Mouse (Mus musculus) megakaryocyte, embryonic 14.5 days (primary cell): ENCODE measurements around the gene Ncapg. TPM values are rescaled to one million over a fixed set of nuclear protein-coding genes. Genes with fewer than 3 reads are reported as not detected.

Experiments
- H3K27me3 ChIP-seq: replicated peaks from 2 replicates; pipeline ENCODE3; 2012; ENCODE audit warnings: inconsistent platforms
- H3K36me3 ChIP-seq: replicated peaks from 2 replicates; pipeline ENCODE3; 2012; ENCODE audit warnings: low read length, inconsistent platforms, mixed read lengths
- H3K4me1 ChIP-seq: 2 replicates; pipeline ENCODE4 v1.6.1; 2012; ENCODE audit warnings: inconsistent platforms
- H3K4me3 ChIP-seq: replicated peaks from 2 replicates; pipeline ENCODE3; 2012; ENCODE audit warnings: moderate library complexity, mild to moderate bottlenecking, inconsistent platforms
- H3K9me3 ChIP-seq: 2 replicates; pipeline ENCODE4 v1.6.1; 2012; ENCODE audit warnings: inconsistent platforms
- FLI1 ChIP-seq: IDR thresholded peaks from 2 replicates; pipeline ENCODE4 v1.6.1; 2012; ENCODE audit warnings: low read length, inconsistent platforms, mixed read lengths
- GATA1 ChIP-seq: IDR thresholded peaks from 3 replicates; pipeline ENCODE4 v1.6.1; 2012; ENCODE audit warnings: mixed read lengths, low read length, inconsistent platforms, borderline replicate concordance
- polyA plus RNA-seq: library from polyadenylated mRNA; stranded (reverse); fragments of >175 nt; gene quantifications from 2 replicates; pipeline ENCODE4 v1.2.3, GENCODE M21; 2012; ENCODE audit warnings: low replicate concordance; ENCODE audit not compliant: insufficient read depth

Ncapg gene
- polyA plus RNA-seq, 1 experiment = 0.83 TPM

DNA sequence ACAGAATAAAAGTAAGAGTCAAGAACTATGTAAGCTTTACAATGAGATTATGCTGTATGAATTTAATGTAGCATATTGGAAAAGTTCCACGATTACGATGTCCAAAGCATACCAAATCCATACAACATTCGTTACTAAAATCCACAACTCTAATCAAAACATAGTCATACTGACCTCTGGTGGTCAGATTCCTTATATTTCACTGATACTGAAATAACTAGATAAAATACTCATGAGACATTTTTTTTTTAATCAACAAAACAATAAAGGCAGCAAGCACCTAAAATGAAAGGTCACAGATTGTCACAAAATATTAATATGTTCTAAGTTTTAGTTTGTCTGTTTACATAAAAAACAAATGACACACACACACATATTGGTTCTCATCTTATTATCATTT, 1.4 kb upstream of the Ncapg start:
- Histone ChIP-seq H3K4me1 (peaks cover 14% of the 10 kb centered on the region), H3K36me3 (peaks cover 5% of the 10 kb centered on the region), H3K27me3 (no peaks in the 10 kb centered on the region), H3K4me3 (peak overlapping the region; percentile 93), H3K9me3 (peaks cover under 1% of the 10 kb centered on the region)
- no peak for TF ChIP-seq GATA1
- no peak for TF ChIP-seq FLI1

DNA sequence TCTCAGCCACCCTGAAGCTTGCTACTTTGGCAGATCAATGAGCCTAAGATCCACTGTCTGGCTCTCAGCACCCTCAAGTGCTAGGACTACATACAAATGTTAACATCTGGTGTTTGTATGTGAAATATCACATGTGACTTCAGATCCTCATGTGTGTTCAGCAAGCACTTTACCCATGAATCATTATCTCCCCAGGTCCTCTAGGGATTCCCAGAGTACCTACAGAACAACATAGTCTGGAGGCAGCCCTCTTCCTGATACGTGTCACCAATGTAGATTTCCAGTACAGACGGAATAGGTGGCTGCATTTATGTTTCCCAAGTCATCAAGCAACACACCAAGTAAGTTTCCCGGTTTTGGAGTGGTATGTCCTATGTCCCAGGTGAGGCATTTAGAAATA, 888 bp upstream of the Ncapg start:
- no peaks in the 10 kb centered on the region for H3K27me3 ChIP-seq
- TF ChIP-seq GATA1 (no peak), FLI1 (no peak)
- peaks cover 5% of the 10 kb centered on the region for H3K36me3 ChIP-seq
- H3K9me3 ChIP-seq = no peaks in the 10 kb centered on the region
- peak overlapping the region; percentile 93 for H3K4me3 ChIP-seq
- peaks cover 14% of the 10 kb centered on the region for H3K4me1 ChIP-seq

DNA sequence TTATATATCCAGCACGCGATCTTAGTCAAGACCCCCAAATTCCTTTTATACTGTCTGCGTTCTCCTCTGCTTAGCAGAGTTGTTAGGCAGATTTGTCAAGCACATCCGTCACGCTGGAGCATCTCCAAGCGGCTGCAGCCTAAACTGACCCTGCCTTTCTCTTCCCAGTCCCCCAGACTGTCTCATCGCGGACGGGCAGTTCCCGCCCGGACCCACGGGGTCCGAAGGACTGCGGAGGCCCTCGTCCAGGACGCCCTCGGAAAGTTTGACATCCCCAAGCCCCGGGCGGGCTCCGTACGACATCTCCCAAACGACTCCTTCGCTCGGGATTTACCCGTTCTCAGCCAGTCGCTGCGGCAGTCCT, 503 bp upstream of the Ncapg start:
- TF ChIP-seq GATA1 (no peak), FLI1 (no peak)
- Histone ChIP-seq H3K4me3 (peak overlapping the region; percentile 93), H3K9me3 (no peaks in the 10 kb centered on the region), H3K4me1 (peaks cover 14% of the 10 kb centered on the region), H3K27me3 (no peaks in the 10 kb centered on the region), H3K36me3 (peaks cover 5% of the 10 kb centered on the region)

DNA sequence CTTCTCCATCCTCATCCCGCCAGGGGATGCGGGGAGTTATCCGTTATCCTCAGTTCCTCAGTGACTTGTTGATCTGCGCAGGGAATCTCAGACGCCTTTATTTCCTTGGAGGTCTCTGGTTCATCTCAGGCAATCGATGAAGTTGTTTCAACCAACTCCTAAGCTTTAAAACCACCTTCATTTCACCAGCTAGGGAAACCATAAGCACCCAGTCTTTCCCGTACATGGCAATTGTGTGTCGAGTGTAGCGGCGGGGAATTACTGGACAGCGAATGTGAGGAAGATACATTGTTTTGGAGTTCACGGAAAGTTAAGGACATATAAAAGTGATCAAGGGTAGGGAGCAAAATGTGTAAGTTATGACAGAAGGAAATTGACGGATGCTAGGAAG, 556 bp downstream of the Ncapg start:
- no peaks in the 10 kb centered on the region for H3K9me3 ChIP-seq
- H3K4me3 ChIP-seq = peak overlapping the region; percentile 93
- H3K36me3 ChIP-seq = peaks cover 11% of the 10 kb centered on the region
- TF ChIP-seq GATA1 (no peak), FLI1 (no peak)
- H3K27me3 ChIP-seq = no peaks in the 10 kb centered on the region
- peaks cover 14% of the 10 kb centered on the region for H3K4me1 ChIP-seq

DNA sequence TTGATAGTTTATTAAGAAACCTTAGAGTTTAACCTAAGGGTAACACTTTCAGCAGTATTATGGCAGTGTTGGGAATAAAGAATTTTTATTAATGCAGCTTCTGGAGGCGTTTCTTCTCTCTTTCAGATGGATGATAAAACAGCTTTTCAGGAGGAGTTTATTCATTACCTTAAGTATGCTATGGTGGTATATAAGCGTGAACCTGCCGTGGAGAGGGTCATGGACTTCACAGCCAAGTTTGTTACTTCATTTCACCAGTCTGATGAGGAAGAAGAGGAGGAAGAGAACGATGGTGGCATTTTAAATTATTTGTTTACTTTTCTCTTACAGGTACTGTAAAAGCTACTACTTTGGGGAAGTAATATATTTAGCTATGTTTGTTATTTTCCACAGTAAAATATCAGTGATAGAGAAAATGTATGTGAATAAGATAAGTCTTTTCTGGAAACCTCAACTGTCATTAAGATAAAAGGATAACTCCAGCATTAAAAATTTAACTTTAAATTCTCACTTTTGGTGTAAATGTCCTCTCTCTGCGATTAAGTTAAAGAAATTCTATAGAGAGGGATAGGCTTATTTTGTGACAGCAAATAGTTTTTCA, 1.3 kb downstream of the Ncapg start:
- Histone ChIP-seq H3K4me3 (peak overlapping the region; percentile 93), H3K9me3 (no peaks in the 10 kb centered on the region), H3K27me3 (no peaks in the 10 kb centered on the region), H3K4me1 (peaks cover 17% of the 10 kb centered on the region), H3K36me3 (peaks cover 17% of the 10 kb centered on the region)
- TF ChIP-seq FLI1 = no peak
- no peak for TF ChIP-seq GATA1

DNA sequence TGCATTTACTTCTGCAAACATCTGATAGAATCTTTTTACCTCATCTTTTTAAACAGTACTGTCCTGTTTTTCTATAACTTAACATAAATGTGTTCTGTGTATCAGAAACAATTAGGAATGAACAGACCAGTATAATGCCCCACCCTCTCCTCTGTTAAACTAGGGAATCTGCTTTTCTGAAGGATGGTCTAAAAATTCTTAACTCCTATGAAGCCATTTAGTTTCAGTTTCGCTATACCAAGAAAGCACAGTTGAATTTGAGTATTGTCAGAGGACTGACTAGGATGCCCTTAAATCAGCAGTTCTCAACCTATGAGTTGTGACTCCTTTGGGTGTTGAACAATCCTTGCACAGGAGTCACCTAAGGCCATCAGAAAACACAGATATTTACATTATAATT, 5.3 kb downstream of the Ncapg start:
- H3K4me1 ChIP-seq = peaks cover 27% of the 10 kb centered on the region
- H3K36me3 ChIP-seq = peaks cover 31% of the 10 kb centered on the region
- H3K9me3 ChIP-seq = no peaks in the 10 kb centered on the region
- TF ChIP-seq GATA1 (no peak), FLI1 (no peak)
- no peaks in the 10 kb centered on the region for H3K27me3 ChIP-seq
- peak overlapping the region; percentile 59 for H3K4me3 ChIP-seq

DNA sequence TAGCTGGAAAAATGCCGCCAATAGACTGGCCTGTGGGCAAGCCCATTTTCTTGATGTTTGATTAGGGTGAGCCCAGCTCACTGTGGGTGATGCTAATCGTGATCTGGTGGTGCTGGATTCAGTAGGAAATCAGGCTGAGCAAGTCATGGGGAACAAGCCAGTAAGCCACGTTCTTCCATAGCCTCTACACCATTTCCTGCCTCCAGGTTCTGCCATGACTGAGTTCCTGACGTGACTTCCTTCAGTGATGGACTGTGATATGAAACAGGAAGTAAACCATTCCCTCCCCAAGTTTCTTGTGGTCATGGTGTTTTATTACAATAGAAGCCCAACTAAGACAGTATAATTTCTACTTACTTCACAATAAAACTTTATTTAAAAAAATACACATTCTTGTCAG, 7.9 kb downstream of the Ncapg start:
- Histone ChIP-seq H3K9me3 (no peaks in the 10 kb centered on the region), H3K4me1 (peaks cover 25% of the 10 kb centered on the region), H3K36me3 (peaks cover 42% of the 10 kb centered on the region), H3K27me3 (no peaks in the 10 kb centered on the region), H3K4me3 (peak overlapping the region; percentile 67)
- TF ChIP-seq FLI1 (no peak), GATA1 (no peak)

DNA sequence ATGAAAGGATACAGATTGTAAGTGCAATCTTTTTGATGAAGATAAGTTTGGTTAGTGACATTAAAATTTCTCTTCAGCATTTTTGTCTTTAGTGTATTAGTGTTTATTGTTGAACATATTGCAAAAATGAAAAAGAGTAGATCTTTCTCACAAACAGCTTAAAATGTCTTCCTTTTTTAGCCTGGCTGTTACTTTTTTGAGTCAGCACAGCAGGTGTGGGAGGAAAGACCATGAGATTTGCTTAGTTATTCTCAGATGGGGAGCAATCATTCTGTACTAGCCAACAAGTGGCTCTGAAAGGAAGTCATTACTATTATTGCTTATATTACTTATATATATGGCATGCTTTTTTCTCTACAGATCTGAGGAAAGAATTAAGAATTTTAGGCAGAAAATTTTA, 10.2 kb downstream of the Ncapg start:
- TF ChIP-seq FLI1 = no peak
- no peak for TF ChIP-seq GATA1
- Histone ChIP-seq H3K27me3 (no peaks in the 10 kb centered on the region), H3K9me3 (no peaks in the 10 kb centered on the region), H3K4me3 (no peak overlapping the region), H3K36me3 (peaks cover 49% of the 10 kb centered on the region), H3K4me1 (peaks cover 25% of the 10 kb centered on the region)

DNA sequence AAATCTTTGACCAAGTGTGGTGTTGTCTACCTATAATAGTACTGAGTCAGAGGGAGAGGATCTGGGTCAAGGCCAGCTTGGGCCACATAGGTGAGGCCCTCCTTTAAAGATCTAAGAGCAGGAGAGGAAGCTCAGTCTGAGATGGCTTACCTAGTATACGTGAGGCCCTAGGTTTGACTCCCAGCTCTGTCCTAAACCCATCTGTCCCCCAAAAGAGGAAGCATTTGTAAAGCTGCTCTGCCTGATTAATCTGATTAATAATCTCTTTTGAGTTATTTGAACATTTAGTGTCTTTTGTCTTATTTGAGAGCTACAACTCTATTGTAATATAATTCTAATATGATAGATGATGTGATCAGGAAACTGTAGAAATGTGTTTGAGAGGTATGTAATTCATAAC, 13.7 kb downstream of the Ncapg start:
- peaks cover 47% of the 10 kb centered on the region for H3K36me3 ChIP-seq
- H3K9me3 ChIP-seq = no peaks in the 10 kb centered on the region
- TF ChIP-seq GATA1 = no peak
- TF ChIP-seq FLI1 = no peak
- no peaks in the 10 kb centered on the region for H3K27me3 ChIP-seq
- no peak overlapping the region for H3K4me3 ChIP-seq
- peaks cover 11% of the 10 kb centered on the region; the same call in 1 of the 2 replicates for H3K4me1 ChIP-seq

DNA sequence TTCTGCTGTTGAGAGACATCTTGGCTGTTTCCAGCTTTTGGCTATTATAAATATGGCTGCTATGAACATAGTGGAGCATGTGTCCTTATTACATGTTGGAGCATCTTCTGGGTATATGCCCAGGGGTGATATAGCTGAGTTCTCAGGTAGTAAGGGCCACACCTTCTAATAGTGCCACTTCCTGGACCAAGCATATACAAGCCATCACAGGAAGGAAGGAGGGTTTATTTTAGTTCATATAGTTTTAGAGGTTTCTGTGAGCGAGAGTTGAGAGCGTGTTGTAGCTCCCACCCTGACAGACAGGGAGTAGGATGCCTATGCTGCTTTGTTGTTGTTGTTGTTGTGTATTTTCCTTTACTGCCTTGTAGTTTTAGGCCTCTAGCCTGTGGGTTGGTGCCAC, 15.5 kb downstream of the Ncapg start:
- no peaks in the 10 kb centered on the region for H3K9me3 ChIP-seq
- no peak overlapping the region for H3K4me3 ChIP-seq
- peaks cover 47% of the 10 kb centered on the region for H3K36me3 ChIP-seq
- H3K27me3 ChIP-seq = no peaks in the 10 kb centered on the region
- TF ChIP-seq GATA1 = no peak
- no peak for TF ChIP-seq FLI1
- H3K4me1 ChIP-seq = peaks cover 16% of the 10 kb centered on the region

GRCm38 (mm10) chr5:45686223-45686622, 16.5 kb downstream of the Ncapg start:
- Histone ChIP-seq H3K4me3 (no peak overlapping the region), H3K4me1 (peaks cover 11% of the 10 kb centered on the region), H3K27me3 (no peaks in the 10 kb centered on the region), H3K9me3 (no peaks in the 10 kb centered on the region), H3K36me3 (peaks cover 44% of the 10 kb centered on the region)
- no peak for TF ChIP-seq FLI1
- TF ChIP-seq GATA1 = no peak
